Mouse (Mus musculus): Measurements from ENCODE around the gene Pou6f1. TPM values are rescaled to one million over a fixed set of nuclear protein-coding genes. Genes with fewer than 3 reads are reported as not detected.
"Not testable (repeated sequence)": the region's sequence is repeated elsewhere in the genome, so short reads cannot be mapped to it uniquely, and the experiment has no call there.

Gene Pou6f1
- polyA plus RNA-seq, 1 experiment = 0.05 TPM

DNA sequence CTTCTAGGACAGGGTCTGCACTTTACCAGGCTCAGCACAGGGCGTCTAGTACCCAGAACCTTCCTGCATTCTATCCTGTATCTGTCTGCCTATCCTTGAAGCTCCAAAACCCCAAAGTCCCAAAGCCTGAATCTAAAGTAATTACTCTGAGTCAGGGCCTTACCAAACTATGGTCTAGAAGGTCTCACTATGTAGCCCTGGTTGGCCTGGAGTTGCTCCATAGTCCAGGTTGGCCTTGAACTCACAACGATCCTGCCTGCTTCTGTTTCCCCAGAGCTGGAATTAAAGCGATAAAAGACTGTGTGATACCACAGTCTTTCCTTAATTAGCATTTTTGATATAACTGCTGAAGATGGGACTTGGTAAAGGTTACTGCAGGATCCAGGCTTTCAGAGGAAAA, 24.7 kb upstream of the Pou6f1 start:
- peaks cover 6% of the 10 kb centered on the region for H3K4me1 ChIP-seq (ENCODE audit: control insufficient read depth)
- TF ChIP-seq TAL1 (IDR thresholded peaks at IDR 0.05; ENCODE audit: low read length) (no peak), GATA1 (IDR thresholded peaks at IDR 0.05; ENCODE audit: low read length) (no peak)
- H3K27me3 ChIP-seq (ENCODE audit: control insufficient read depth) = peaks cover 2% of the 10 kb centered on the region; the same call in 1 of the 2 replicates
- peaks cover 30% of the 10 kb centered on the region for H3K36me3 ChIP-seq (ENCODE audit: control insufficient read depth)
- H3K9me3 ChIP-seq (ENCODE audit: control insufficient read depth, low read length) = no peaks in the 10 kb centered on the region
- H3K4me3 ChIP-seq (replicated peaks) = no peak overlapping the region

- H3K36me3 ChIP-seq (ENCODE audit: control insufficient read depth) = peaks cover 37% of the 10 kb centered on the region
- TF ChIP-seq GATA1 (IDR thresholded peaks at IDR 0.05; ENCODE audit: low read length) (no peak), TAL1 (IDR thresholded peaks at IDR 0.05; ENCODE audit: low read length) (no peak)
- no peak overlapping the region for H3K4me3 ChIP-seq (replicated peaks)
- H3K27me3 ChIP-seq (ENCODE audit: control insufficient read depth) = 0 out of 2 replicates have a peak, but pooled peaks cover under 1% of the 10 kb centered on the region
- peaks cover 6% of the 10 kb centered on the region for H3K4me1 ChIP-seq (ENCODE audit: control insufficient read depth)
- no peaks in the 10 kb centered on the region for H3K9me3 ChIP-seq (ENCODE audit: control insufficient read depth, low read length)
These were observed 24.0 kb upstream of the Pou6f1 start for GRCm38 (mm10) chr15:100623754-100624153.

- Histone ChIP-seq H3K36me3 (ENCODE audit: control insufficient read depth) (peaks cover 53% of the 10 kb centered on the region), H3K4me1 (ENCODE audit: control insufficient read depth) (peaks cover 8% of the 10 kb centered on the region), H3K9me3 (ENCODE audit: control insufficient read depth, low read length) (no peaks in the 10 kb centered on the region), H3K4me3 (replicated peaks) (no peak overlapping the region), H3K27me3 (ENCODE audit: control insufficient read depth) (no peaks in the 10 kb centered on the region)
- no peak for TF ChIP-seq TAL1 (IDR thresholded peaks at IDR 0.05; ENCODE audit: low read length)
- TF ChIP-seq GATA1 (IDR thresholded peaks at IDR 0.05; ENCODE audit: low read length) = no peak
These were observed 22.4 kb upstream of the Pou6f1 start for GRCm38 (mm10) chr15:100622164-100622563.

- Histone ChIP-seq H3K36me3 (ENCODE audit: control insufficient read depth) (peaks cover 58% of the 10 kb centered on the region), H3K4me1 (ENCODE audit: control insufficient read depth) (peaks cover 11% of the 10 kb centered on the region)
- H3K9me3 ChIP-seq (ENCODE audit: control insufficient read depth, low read length); H3K27me3 ChIP-seq (ENCODE audit: control insufficient read depth); H3K4me3 ChIP-seq (replicated peaks): not testable (repeated sequence)
These were observed 21.9 kb upstream of the Pou6f1 start for GRCm38 (mm10) chr15:100621671-100622070.

- Histone ChIP-seq H3K36me3 (ENCODE audit: control insufficient read depth) (peaks cover 62% of the 10 kb centered on the region), H3K27me3 (ENCODE audit: control insufficient read depth) (no peaks in the 10 kb centered on the region), H3K4me3 (replicated peaks) (no peak overlapping the region), H3K4me1 (ENCODE audit: control insufficient read depth) (peaks cover 24% of the 10 kb centered on the region), H3K9me3 (ENCODE audit: control insufficient read depth, low read length) (no peaks in the 10 kb centered on the region)
- TF ChIP-seq GATA1 (IDR thresholded peaks at IDR 0.05; ENCODE audit: low read length) = no peak
- TF ChIP-seq TAL1 (IDR thresholded peaks at IDR 0.05; ENCODE audit: low read length) = no peak
These were observed 19.4 kb upstream of the Pou6f1 start for GRCm38 (mm10) chr15:100619200-100619599.

- H3K4me1 ChIP-seq (ENCODE audit: control insufficient read depth) = peaks cover 33% of the 10 kb centered on the region
- TF ChIP-seq GATA1 (IDR thresholded peaks at IDR 0.05; ENCODE audit: low read length) (no peak), TAL1 (IDR thresholded peaks at IDR 0.05; ENCODE audit: low read length) (no peak)
- H3K36me3 ChIP-seq (ENCODE audit: control insufficient read depth) = peaks cover 50% of the 10 kb centered on the region
- H3K27me3 ChIP-seq (ENCODE audit: control insufficient read depth) = no peaks in the 10 kb centered on the region
- H3K4me3 ChIP-seq (replicated peaks) = peak overlapping the region; percentile 89
- no peaks in the 10 kb centered on the region for H3K9me3 ChIP-seq (ENCODE audit: control insufficient read depth, low read length)
These were observed 16.4 kb upstream of the Pou6f1 start for GRCm38 (mm10) chr15:100616221-100616620.

DNA sequence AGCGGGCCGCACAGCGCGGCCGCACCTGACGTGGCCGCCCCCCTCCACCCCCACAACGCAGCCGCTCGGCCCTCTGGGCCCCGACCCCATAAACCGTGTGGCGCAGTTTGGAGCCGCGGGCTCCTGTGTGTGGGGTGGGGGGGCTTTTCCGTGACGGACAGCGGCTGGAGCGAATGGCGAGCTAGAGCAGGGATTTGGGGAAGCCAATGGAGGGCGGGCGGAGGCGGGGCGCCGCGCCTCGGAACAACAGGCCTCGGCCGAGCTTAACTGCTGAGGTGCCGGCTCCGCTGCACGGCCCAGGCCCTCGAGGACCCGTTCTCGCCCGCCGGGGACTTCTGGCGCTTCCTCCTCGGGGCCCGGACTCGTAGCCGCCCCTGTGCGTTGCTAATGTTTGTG, 16.0 kb upstream of the Pou6f1 start:
- TF ChIP-seq GATA1 (IDR thresholded peaks at IDR 0.05; ENCODE audit: low read length) (no peak), TAL1 (IDR thresholded peaks at IDR 0.05; ENCODE audit: low read length) (no peak)
- H3K36me3 ChIP-seq (ENCODE audit: control insufficient read depth) = peaks cover 46% of the 10 kb centered on the region
- peak overlapping the region; percentile 89 for H3K4me3 ChIP-seq (replicated peaks)
- H3K4me1 ChIP-seq (ENCODE audit: control insufficient read depth) = peaks cover 33% of the 10 kb centered on the region
- H3K9me3 ChIP-seq (ENCODE audit: control insufficient read depth, low read length) = no peaks in the 10 kb centered on the region
- no peaks in the 10 kb centered on the region for H3K27me3 ChIP-seq (ENCODE audit: control insufficient read depth)

DNA sequence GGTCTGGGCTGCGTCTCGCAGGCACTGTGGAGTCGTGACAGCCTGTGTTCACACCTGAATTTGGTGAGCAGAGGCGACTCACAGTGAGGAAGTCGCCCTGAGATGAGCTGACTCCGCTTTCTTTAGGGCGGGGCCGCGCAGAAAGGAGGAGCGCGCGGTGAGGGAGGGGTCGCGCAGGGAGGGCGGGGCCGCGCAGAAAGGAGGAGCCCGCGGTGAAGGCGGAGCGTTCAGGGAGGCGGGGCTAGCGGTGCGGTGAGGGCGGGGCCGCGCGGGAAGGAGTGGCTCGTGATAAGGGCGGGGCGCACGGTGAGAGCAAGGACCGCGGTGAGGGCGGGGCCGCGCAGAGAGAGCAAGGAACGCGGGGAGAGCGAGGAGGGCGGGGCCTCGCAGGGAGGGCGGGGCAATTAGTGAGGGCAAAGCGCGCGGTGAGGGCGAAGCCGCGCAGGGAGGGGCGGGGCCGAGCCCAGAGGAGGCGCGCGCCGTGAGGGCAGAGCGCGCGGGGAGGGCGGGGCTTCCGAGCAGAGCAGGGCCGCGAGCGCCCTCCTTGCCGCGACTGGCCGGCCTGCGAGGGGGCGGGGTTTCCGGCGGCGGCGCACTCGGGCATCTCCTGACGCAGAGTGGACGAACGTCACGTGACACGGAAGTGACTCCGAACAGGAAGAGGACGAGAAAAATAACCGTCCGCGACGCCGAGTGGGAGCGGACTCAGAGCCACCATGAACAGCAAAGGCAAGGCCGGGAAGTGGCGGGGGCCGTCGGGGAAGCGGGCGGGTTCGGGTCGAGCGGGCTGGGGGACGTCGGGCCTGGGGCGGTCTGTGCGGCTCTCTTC, 15.4 kb upstream of the Pou6f1 start, which contains the start of gene Dazap2:
Dazap2 (plus strand) TSS at position 354 of the 829 bp plus-strand sequence.
- H3K36me3 ChIP-seq (ENCODE audit: control insufficient read depth) = peaks cover 39% of the 10 kb centered on the region
- H3K9me3 ChIP-seq (ENCODE audit: control insufficient read depth, low read length) = no peaks in the 10 kb centered on the region
- peaks cover 36% of the 10 kb centered on the region for H3K4me1 ChIP-seq (ENCODE audit: control insufficient read depth)
- TF ChIP-seq GATA1 (IDR thresholded peaks at IDR 0.05; ENCODE audit: low read length) (no peak), TAL1 (IDR thresholded peaks at IDR 0.05; ENCODE audit: low read length) (no peak)
- no peaks in the 10 kb centered on the region for H3K27me3 ChIP-seq (ENCODE audit: control insufficient read depth)
- peak within 1 kb of the TSS; percentile 89 for H3K4me3 ChIP-seq (replicated peaks)

DNA sequence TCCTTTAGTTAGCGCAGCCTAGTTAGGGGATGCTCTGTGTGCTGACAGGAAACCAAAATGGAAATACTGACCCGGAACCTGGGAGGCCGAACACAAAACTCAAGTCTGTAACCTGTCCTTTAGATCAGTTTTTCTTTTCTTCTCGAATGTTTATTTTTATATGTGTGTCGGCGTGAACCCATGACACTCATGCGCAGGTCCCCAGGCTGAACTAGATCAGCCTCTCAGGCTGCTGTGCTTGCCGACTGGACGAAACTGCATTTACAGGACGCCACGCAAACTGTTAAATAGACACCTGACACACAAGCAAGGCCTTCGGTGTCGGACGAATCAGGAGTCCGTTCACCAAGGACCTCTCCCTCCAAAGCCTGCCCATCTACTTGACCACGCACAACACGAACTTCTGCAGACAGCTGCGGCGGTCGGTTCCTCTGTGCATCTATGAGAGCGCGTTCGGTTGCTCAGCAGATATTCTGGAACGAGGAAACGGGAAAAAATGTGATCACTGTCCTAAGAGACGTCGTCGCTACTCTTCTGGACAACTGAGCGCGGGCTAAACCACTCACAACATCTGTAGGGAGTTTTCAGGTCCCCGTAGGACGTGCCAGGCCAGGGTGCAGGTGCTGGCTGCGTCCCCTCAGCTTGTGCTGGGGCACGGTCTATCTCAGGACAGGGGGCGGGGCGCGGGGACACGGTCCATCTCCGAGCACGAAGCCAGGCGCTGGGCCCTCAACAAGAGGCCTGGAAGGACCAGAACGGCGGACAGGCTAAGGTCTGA, 14.6 kb upstream of the Pou6f1 start:
- peaks cover 36% of the 10 kb centered on the region for H3K4me1 ChIP-seq (ENCODE audit: control insufficient read depth)
- TF ChIP-seq TAL1 (IDR thresholded peaks at IDR 0.05; ENCODE audit: low read length) = no peak
- no peak for TF ChIP-seq GATA1 (IDR thresholded peaks at IDR 0.05; ENCODE audit: low read length)

More for the DNA sequence above, 14.6 kb upstream of the Pou6f1 start:
- no peaks in the 10 kb centered on the region for H3K27me3 ChIP-seq (ENCODE audit: control insufficient read depth)
- H3K9me3 ChIP-seq (ENCODE audit: control insufficient read depth, low read length) = no peaks in the 10 kb centered on the region
- H3K4me3 ChIP-seq (replicated peaks) = peak overlapping the region; percentile 89
- H3K36me3 ChIP-seq (ENCODE audit: control insufficient read depth) = peaks cover 31% of the 10 kb centered on the region
